Mouse (Mus musculus): ENCODE data around the gene Nfatc2ip. TPM values are rescaled to one million over a fixed set of nuclear protein-coding genes. Genes with fewer than 3 reads are reported as not detected.

The Nfatc2ip gene
- polyA plus RNA-seq, 1 experiment, result 3.5 TPM

GRCm38 (mm10) chr7:126353994-126354365 is 42.6 kb downstream of the Nfatc2ip start:
- no peaks in the 10 kb centered on the region for H3K79me2 ChIP-seq (ENCODE audit: control insufficient read depth, insufficient read depth)
- H3K4me2 ChIP-seq (ENCODE audit: low read depth), result no peak overlapping the region
- TF ChIP-seq MYOD1 (IDR thresholded peaks at IDR 0.05; ENCODE audit: control insufficient read depth in 1 of 3, insufficient read length in 2 of 3, low read depth in 2 of 3) (no peak), POLR2A (IDR thresholded peaks at IDR 0.05; ENCODE audit: insufficient read length, low read depth) (no peak), TCF12 (IDR thresholded peaks at IDR 0.05; ENCODE audit: insufficient read depth, poor library complexity, severe bottlenecking) (no peak), MYOG (IDR thresholded peaks at IDR 0.05; ENCODE audit: control insufficient read depth in 1 of 3, insufficient read depth in 1 of 3, insufficient read length in 2 of 3, low read depth in 2 of 3) (no peak), POLR2AphosphoS2 (IDR thresholded peaks at IDR 0.05; ENCODE audit: insufficient read length, low read depth) (no peak), USF1 (IDR thresholded peaks at IDR 0.05; ENCODE audit: low read depth) (no peak), E2F4 (IDR thresholded peaks at IDR 0.05; ENCODE audit: insufficient read depth) (no peak), SRF (IDR thresholded peaks at IDR 0.05; ENCODE audit: control insufficient read depth, insufficient read length, low read depth) (no peak)
- no peaks in the 10 kb centered on the region for H3K36me3 ChIP-seq (ENCODE audit: control insufficient read depth, insufficient read depth)
- H3K27me3 ChIP-seq (ENCODE audit: control insufficient read depth, insufficient read depth, insufficient read length), result peaks cover 43% of the 10 kb centered on the region
- no peak overlapping the region for H3K4me3 ChIP-seq
- H3ac ChIP-seq (ENCODE audit: control insufficient read depth, insufficient read length), result no peak overlapping the region

DNA sequence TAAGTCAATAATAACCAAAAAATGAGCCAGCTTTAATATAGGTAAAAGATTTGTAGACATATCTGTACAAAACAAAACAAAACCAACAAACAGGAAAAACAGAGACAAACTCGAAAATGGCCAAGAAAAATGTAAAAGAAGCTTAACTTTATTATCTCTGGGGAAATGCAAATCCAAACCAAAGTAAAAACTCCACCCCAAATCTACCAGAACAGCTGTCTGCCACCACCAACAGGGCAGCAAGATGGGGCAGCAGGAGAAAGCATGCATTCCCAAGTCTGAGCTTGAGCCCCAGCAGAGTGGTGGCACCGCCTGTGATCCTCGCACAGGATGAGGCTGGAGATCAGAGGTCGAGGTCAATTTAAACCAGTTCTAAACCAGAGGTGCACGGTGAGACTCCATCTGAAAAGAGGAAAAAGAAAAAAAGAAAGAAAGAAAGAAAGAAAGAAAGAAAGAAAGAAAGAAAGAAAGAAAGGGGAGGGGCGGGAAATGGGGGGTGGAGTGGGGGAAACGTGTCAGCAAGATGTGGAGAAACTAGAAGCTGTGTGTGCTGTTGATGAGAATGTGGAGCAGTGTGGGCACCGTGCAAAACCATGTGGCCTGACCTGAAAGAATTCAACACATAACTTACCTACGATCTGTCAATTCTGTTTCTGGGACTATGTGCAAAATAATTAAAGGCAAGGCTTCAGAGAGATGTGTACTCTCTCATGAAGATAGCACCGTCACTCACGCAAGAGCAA is 43.1 kb downstream of the Nfatc2ip start:
- H3K4me2 ChIP-seq (ENCODE audit: low read depth), result no peak overlapping the region
- H3K36me3 ChIP-seq (ENCODE audit: control insufficient read depth, insufficient read depth), result no peaks in the 10 kb centered on the region
- H3ac ChIP-seq (ENCODE audit: control insufficient read depth, insufficient read length), result no peak overlapping the region
- peaks cover 49% of the 10 kb centered on the region for H3K27me3 ChIP-seq (ENCODE audit: control insufficient read depth, insufficient read depth, insufficient read length)
- no peak overlapping the region for H3K4me3 ChIP-seq
- no peaks in the 10 kb centered on the region for H3K79me2 ChIP-seq (ENCODE audit: control insufficient read depth, insufficient read depth)
- TF ChIP-seq TCF12 (IDR thresholded peaks at IDR 0.05; ENCODE audit: insufficient read depth, poor library complexity, severe bottlenecking) (no peak), CEBPB (IDR thresholded peaks at IDR 0.05; ENCODE audit: insufficient read depth, poor library complexity, severe bottlenecking) (no peak), POLR2AphosphoS2 (IDR thresholded peaks at IDR 0.05; ENCODE audit: insufficient read length, low read depth) (no peak)

GRCm38 (mm10) chr7:126351419-126351951 is 45.1 kb downstream of the Nfatc2ip start:
- Histone ChIP-seq H3ac (ENCODE audit: control insufficient read depth, insufficient read length) (no peak overlapping the region), H3K27me3 (ENCODE audit: control insufficient read depth, insufficient read depth, insufficient read length) (peaks cover 49% of the 10 kb centered on the region), H3K79me2 (ENCODE audit: control insufficient read depth, insufficient read depth) (no peaks in the 10 kb centered on the region), H3K36me3 (ENCODE audit: control insufficient read depth, insufficient read depth) (no peaks in the 10 kb centered on the region), H3K4me3 (no peak overlapping the region), H3K4me2 (ENCODE audit: low read depth) (no peak overlapping the region)
- TF ChIP-seq POLR2AphosphoS2 (IDR thresholded peaks at IDR 0.05; ENCODE audit: insufficient read length, low read depth) (no peak), REST (IDR thresholded peaks at IDR 0.05; ENCODE audit: insufficient read depth, insufficient read length) (no peak), E2F4 (IDR thresholded peaks at IDR 0.05; ENCODE audit: insufficient read depth) (no peak), POLR2A (IDR thresholded peaks at IDR 0.05; ENCODE audit: insufficient read length, low read depth) (no peak), TCF3 (IDR thresholded peaks at IDR 0.05; ENCODE audit: insufficient read length, low read depth) (no peak), TCF12 (IDR thresholded peaks at IDR 0.05; ENCODE audit: insufficient read depth, poor library complexity, severe bottlenecking) (no peak), SRF (IDR thresholded peaks at IDR 0.05; ENCODE audit: control insufficient read depth, insufficient read length, low read depth) (no peak), USF1 (IDR thresholded peaks at IDR 0.05; ENCODE audit: low read depth) (no peak), CEBPB (IDR thresholded peaks at IDR 0.05; ENCODE audit: insufficient read depth, poor library complexity, severe bottlenecking) (no peak)

DNA sequence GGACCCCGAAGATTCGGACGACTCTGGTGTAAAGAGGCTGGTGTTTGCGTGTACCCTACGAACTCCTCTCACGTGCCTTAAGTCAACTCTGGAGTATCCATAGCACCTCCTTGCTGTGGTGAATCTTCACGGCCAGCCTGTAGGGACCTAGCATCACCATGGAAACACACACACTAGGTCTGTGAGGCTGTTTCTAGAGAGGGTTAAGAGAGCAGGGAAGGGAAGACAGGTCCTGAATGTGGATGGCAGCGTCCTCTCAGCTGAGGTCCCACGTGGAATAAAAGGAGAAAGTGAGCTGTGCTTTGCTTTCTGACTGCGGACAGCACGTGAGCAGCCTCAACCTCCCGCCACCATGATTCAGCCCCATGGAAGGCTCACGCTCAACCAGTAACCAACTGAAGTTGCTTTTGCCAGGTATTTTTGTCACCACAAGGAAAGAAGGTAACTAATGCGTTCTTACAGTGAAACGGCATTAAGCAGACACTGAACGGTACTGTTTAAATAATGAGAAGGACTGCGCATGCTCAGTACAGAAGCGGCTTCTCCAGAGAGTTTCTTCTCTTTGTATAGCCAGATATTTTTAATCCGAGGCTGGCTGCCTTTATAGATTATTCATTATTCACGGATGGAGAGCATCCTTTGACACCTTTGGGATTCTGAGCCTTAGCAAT is 45.7 kb downstream of the Nfatc2ip start:
- no peaks in the 10 kb centered on the region for H3K79me2 ChIP-seq (ENCODE audit: control insufficient read depth, insufficient read depth)
- H3K4me2 ChIP-seq (ENCODE audit: low read depth), result no peak overlapping the region
- peaks cover 49% of the 10 kb centered on the region for H3K27me3 ChIP-seq (ENCODE audit: control insufficient read depth, insufficient read depth, insufficient read length)
- no peak overlapping the region for H3ac ChIP-seq (ENCODE audit: control insufficient read depth, insufficient read length)
- TF ChIP-seq TCF3 (IDR thresholded peaks at IDR 0.05; ENCODE audit: insufficient read length, low read depth) (no peak), CEBPB (IDR thresholded peaks at IDR 0.05; ENCODE audit: insufficient read depth, poor library complexity, severe bottlenecking) (no peak), TCF12 (IDR thresholded peaks at IDR 0.05; ENCODE audit: insufficient read depth, poor library complexity, severe bottlenecking) (no peak), POLR2AphosphoS2 (IDR thresholded peaks at IDR 0.05; ENCODE audit: insufficient read length, low read depth) (no peak), SRF (IDR thresholded peaks at IDR 0.05; ENCODE audit: control insufficient read depth, insufficient read length, low read depth) (no peak)
- H3K4me3 ChIP-seq, result no peak overlapping the region
- no peaks in the 10 kb centered on the region for H3K36me3 ChIP-seq (ENCODE audit: control insufficient read depth, insufficient read depth)

GRCm38 (mm10) chr7:126348293-126348692 is 48.2 kb downstream of the Nfatc2ip start:
- no peaks in the 10 kb centered on the region for H3K36me3 ChIP-seq (ENCODE audit: control insufficient read depth, insufficient read depth)
- TF ChIP-seq REST (IDR thresholded peaks at IDR 0.05; ENCODE audit: insufficient read depth, insufficient read length), result no peak
- no peak overlapping the region for H3K4me2 ChIP-seq (ENCODE audit: low read depth)
- H3K27me3 ChIP-seq (ENCODE audit: control insufficient read depth, insufficient read depth, insufficient read length), result peaks cover 38% of the 10 kb centered on the region
- no peak overlapping the region for H3K4me3 ChIP-seq
- H3ac ChIP-seq (ENCODE audit: control insufficient read depth, insufficient read length), result no peak overlapping the region
- H3K79me2 ChIP-seq (ENCODE audit: control insufficient read depth, insufficient read depth), result no peaks in the 10 kb centered on the region

All from myocyte (in vitro differentiated cells).